Mouse (Mus musculus): ENCODE measurements around the gene Slc4a1ap.

DNA sequence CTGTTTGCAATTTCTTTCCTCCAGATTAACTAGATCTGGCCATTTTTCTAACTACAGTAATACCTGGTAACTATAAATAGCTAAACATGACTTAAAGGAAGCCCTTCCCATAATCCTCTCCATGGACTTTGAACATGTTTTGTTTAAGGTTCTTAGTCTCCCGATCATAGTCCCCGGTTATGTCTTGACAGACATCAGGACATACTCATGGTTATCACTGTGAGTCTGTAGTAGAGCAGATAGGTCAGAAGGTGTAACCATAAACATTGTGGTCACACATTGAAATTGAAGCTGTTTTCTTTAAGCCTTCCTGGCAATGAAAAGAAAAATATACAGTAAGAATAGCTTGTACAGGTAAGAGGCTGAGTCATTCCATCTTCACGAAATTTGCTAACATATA, 46.9 kb downstream of the Slc4a1ap start:
- no peak for TF ChIP-seq CTCF (IDR thresholded peaks at IDR 0.05; ENCODE audit: low read depth)
- no peak for TF ChIP-seq EP300 (IDR thresholded peaks at IDR 0.05; ENCODE audit: low read depth)
